In genomic region chr9:107554319-107554825, GRCm38 (mm10) we compare ENCODE assay signal across 8 mouse cellular contexts. TPM values are rescaled to one million over a fixed set of nuclear protein-coding genes. Genes with fewer than 3 reads are reported as not detected.
A peak's percentile ranks its signal among the peaks of the same experiment; 100 is the strongest.
DNase-seq lines count a peak whose midpoint lies in the region; ATAC-seq lines count a peak whose summit lies in the region.

No protein-coding gene starts in this region.

- H3K9me3 ChIP-seq in embryonic facial prominence, embryonic 14.5 days (ENCODE audit: control insufficient read depth, low read length), result no peaks in the 10 kb centered on the region
- no peaks in the 10 kb centered on the region for H3K9me3 ChIP-seq in kidney, embryonic 14.5 days (ENCODE audit: control insufficient read depth, low read length)
- no peaks in the 10 kb centered on the region for H3K9me3 ChIP-seq in limb, embryonic 15.5 days

- peak overlapping the region; percentile 98 for H3K27ac ChIP-seq in embryonic facial prominence, embryonic 14.5 days (replicated peaks; ENCODE audit: low read depth, low read length)
- peak overlapping the region; percentile 97 for H3K27ac ChIP-seq in kidney, embryonic 14.5 days (ENCODE audit: low read depth, low read length)
- H3K27ac ChIP-seq in limb, embryonic 15.5 days, result peak overlapping the region; percentile 97

- H3K36me3 ChIP-seq in embryonic facial prominence, embryonic 14.5 days (ENCODE audit: control insufficient read depth, insufficient read depth, low read length), result peaks cover 29% of the 10 kb centered on the region
- peaks cover 30% of the 10 kb centered on the region for H3K36me3 ChIP-seq in kidney, embryonic 14.5 days (ENCODE audit: control insufficient read depth, insufficient read depth, low read length)
- peaks cover 24% of the 10 kb centered on the region for H3K36me3 ChIP-seq in limb, embryonic 15.5 days

- H3K4me1 ChIP-seq in embryonic facial prominence, embryonic 14.5 days (ENCODE audit: control insufficient read depth, insufficient read depth, low read length), result peaks cover 43% of the 10 kb centered on the region
- H3K4me1 ChIP-seq in kidney, embryonic 14.5 days (ENCODE audit: control insufficient read depth, insufficient read depth, low read length), result peaks cover 49% of the 10 kb centered on the region
- peaks cover 66% of the 10 kb centered on the region for H3K4me1 ChIP-seq in limb, embryonic 15.5 days

- peak overlapping the region; percentile 83 for H3K4me3 ChIP-seq in embryonic facial prominence, embryonic 14.5 days (ENCODE audit: low read depth, low read length)
- peak overlapping the region; percentile 63 for H3K4me3 ChIP-seq in kidney, embryonic 14.5 days (ENCODE audit: low read length)
- peak overlapping the region; percentile 72 for H3K4me3 ChIP-seq in limb, embryonic 15.5 days

- ATAC-seq in embryonic facial prominence, embryonic 14.5 days (ENCODE audit: low read depth), result peak; percentile 93
- ATAC-seq in kidney, embryonic 14.5 days (ENCODE audit: low FRiP score, low TSS enrichment), result peak; percentile 88
- peak; percentile 90 for ATAC-seq in limb, embryonic 15.5 days (ENCODE audit: insufficient number of reproducible peaks, low FRiP score, low TSS enrichment, low read depth)

- no peaks in the 10 kb centered on the region for H3K27me3 ChIP-seq in embryonic facial prominence, embryonic 14.5 days (replicated peaks; ENCODE audit: control insufficient read depth, insufficient read depth, low read length)
- H3K27me3 ChIP-seq in kidney, embryonic 14.5 days (ENCODE audit: control insufficient read depth, insufficient read depth, low read length), result no peaks in the 10 kb centered on the region
- H3K27me3 ChIP-seq in limb, embryonic 15.5 days, result no peaks in the 10 kb centered on the region

- DNase-seq in 3T3-L1 (ENCODE audit: low read depth, low spot score), result peak; percentile 96
- peak; percentile 74 to 85 for DNase-seq in adrenal gland, postnatal 4 days (ENCODE audit: low spot score in 2 of 2)
- DNase-seq in embryonic facial prominence, embryonic 14.5 days (ENCODE audit: low spot score), result peak; percentile 99
- peak; percentile 92 for DNase-seq in heart, adult 8-10 months (ENCODE audit: low spot score)
- peak; percentile 86 to 89 for DNase-seq in monocyte, adult 2 months (ENCODE audit: low read depth in 1 of 2, low spot score in 2 of 2)
- DNase-seq in spleen, postnatal 36 days (ENCODE audit: low spot score in 2 of 2), result peak; percentile 95 to 97

- H3K9ac ChIP-seq in embryonic facial prominence, embryonic 14.5 days (ENCODE audit: low read depth, low read length), result peak overlapping the region; percentile 92
- peak overlapping the region; percentile 86 for H3K9ac ChIP-seq in kidney, embryonic 14.5 days (ENCODE audit: low read depth, low read length)
- peak overlapping the region; percentile 67 for H3K9ac ChIP-seq in limb, embryonic 15.5 days

- H3K4me2 ChIP-seq in embryonic facial prominence, embryonic 14.5 days (ENCODE audit: low read depth, low read length), result peak overlapping the region; percentile 90
- H3K4me2 ChIP-seq in kidney, embryonic 14.5 days (replicated peaks; ENCODE audit: low read depth, low read length), result peak overlapping the region; percentile 87
- H3K4me2 ChIP-seq in limb, embryonic 15.5 days, result peak overlapping the region; percentile 89

- WGBS in embryonic facial prominence, embryonic 14.5 days, result 0% methylated on average over 41 of the region's 53 CpGs
- WGBS in kidney, embryonic 14.5 days, result under 1% methylated on average over 48 of the region's 53 CpGs
- under 1% methylated on average over 53 of the region's 53 CpGs for WGBS in limb, embryonic 15.5 days

RNA-seq across cellular contexts. Expression of gene Rassf1, which starts 3.0 kb away (rescaled TPM):
- total RNA-seq in adrenal gland, postnatal 4 days (2021), result 10 to 100 TPM; 34.9 to 37.6 TPM
- polyA plus RNA-seq in embryonic facial prominence, embryonic 14.5 days (2014; fragmentation: Nextera tagmentation; extraction: Ambion mirVana), result 66.5 and 66.8 TPM in 2 replicates
- total RNA-seq in heart, adult 8-10 months (2022), result 10 to 100 TPM; 12.9 to 14.9 (median 14.4) TPM
- 53.2 and 60.1 TPM in 2 replicates for polyA plus RNA-seq in kidney, embryonic 14.5 days (2014; fragmentation: Nextera tagmentation; extraction: Ambion mirVana)
- polyA plus RNA-seq in limb, embryonic 15.5 days (2015; fragmentation: Nextera tagmentation; extraction: Ambion mirVana), result 89.7 and 95.4 TPM in 2 replicates

RNA-seq across cellular contexts. Expression of gene Zmynd10, which starts 7.3 kb away (rescaled TPM):
- 1 to 10 TPM in 1 of 2 experiments, under 1 TPM in 1; 0.71 to 1.6 TPM for total RNA-seq in adrenal gland, postnatal 4 days (2021)
- 2.8 and 8.2 TPM in 2 replicates for polyA plus RNA-seq in embryonic facial prominence, embryonic 14.5 days (2014; fragmentation: Nextera tagmentation; extraction: Ambion mirVana)
- total RNA-seq in heart, adult 8-10 months (2022), result under 1 TPM in 2 of 4 experiments, not detected in 2; 0.35 to 0.40 TPM
- polyA plus RNA-seq in kidney, embryonic 14.5 days (2014; fragmentation: Nextera tagmentation; extraction: Ambion mirVana), result 0.76 and 1.7 TPM in 2 replicates
- polyA plus RNA-seq in limb, embryonic 15.5 days (2015; fragmentation: Nextera tagmentation; extraction: Ambion mirVana), result 1.0 and 1.3 TPM in 2 replicates

RNA-seq across cellular contexts. Expression of gene Tusc2, which starts 8.7 kb away (rescaled TPM):
- total RNA-seq in adrenal gland, postnatal 4 days (2021), result 10 to 100 TPM; 31.8 to 33.8 TPM
- polyA plus RNA-seq in embryonic facial prominence, embryonic 14.5 days (2014; fragmentation: Nextera tagmentation; extraction: Ambion mirVana), result 43.1 and 45.2 TPM in 2 replicates
- total RNA-seq in heart, adult 8-10 months (2022), result 10 to 100 TPM; 40.0 to 46.9 (median 40.2) TPM
- 39.0 and 45.9 TPM in 2 replicates for polyA plus RNA-seq in kidney, embryonic 14.5 days (2014; fragmentation: Nextera tagmentation; extraction: Ambion mirVana)
- polyA plus RNA-seq in limb, embryonic 15.5 days (2015; fragmentation: Nextera tagmentation; extraction: Ambion mirVana), result 35.9 and 37.3 TPM in 2 replicates

RNA-seq across cellular contexts. Expression of gene Nprl2, which starts 12.3 kb away (rescaled TPM):
- total RNA-seq in adrenal gland, postnatal 4 days (2021), result 10 to 100 TPM; 18.8 to 19.6 TPM
- 35.0 and 35.4 TPM in 2 replicates for polyA plus RNA-seq in embryonic facial prominence, embryonic 14.5 days (2014; fragmentation: Nextera tagmentation; extraction: Ambion mirVana)
- total RNA-seq in heart, adult 8-10 months (2022), result 10 to 100 TPM; 18.4 to 22.6 (median 21.2) TPM
- 41.0 and 48.6 TPM in 2 replicates for polyA plus RNA-seq in kidney, embryonic 14.5 days (2014; fragmentation: Nextera tagmentation; extraction: Ambion mirVana)
- polyA plus RNA-seq in limb, embryonic 15.5 days (2015; fragmentation: Nextera tagmentation; extraction: Ambion mirVana), result 40.4 and 44.1 TPM in 2 replicates

RNA-seq across cellular contexts. Expression of gene Cyb561d2, which starts 12.4 kb away (rescaled TPM):
- 10 to 100 TPM; 19.2 to 21.7 TPM for total RNA-seq in adrenal gland, postnatal 4 days (2021)
- polyA plus RNA-seq in embryonic facial prominence, embryonic 14.5 days (2014; fragmentation: Nextera tagmentation; extraction: Ambion mirVana), result 24.7 and 27.0 TPM in 2 replicates
- 1 to 10 TPM; 5.1 to 6.3 (median 5.4) TPM for total RNA-seq in heart, adult 8-10 months (2022)
- polyA plus RNA-seq in kidney, embryonic 14.5 days (2014; fragmentation: Nextera tagmentation; extraction: Ambion mirVana), result 28.7 and 32.3 TPM in 2 replicates
- polyA plus RNA-seq in limb, embryonic 15.5 days (2015; fragmentation: Nextera tagmentation; extraction: Ambion mirVana), result 25.9 and 26.0 TPM in 2 replicates

Comparison
In these comparisons a context has a peak if more than half of its experiments do, and no peak if none do; other contexts are left out.
1. Peak in every context shown above with its lines: DNase-seq, ATAC-seq, H3K4me3 ChIP-seq and H3K27ac ChIP-seq.